Comparison of ENCODE assay signal across 8 mouse cellular contexts in the genomic region with DNA sequence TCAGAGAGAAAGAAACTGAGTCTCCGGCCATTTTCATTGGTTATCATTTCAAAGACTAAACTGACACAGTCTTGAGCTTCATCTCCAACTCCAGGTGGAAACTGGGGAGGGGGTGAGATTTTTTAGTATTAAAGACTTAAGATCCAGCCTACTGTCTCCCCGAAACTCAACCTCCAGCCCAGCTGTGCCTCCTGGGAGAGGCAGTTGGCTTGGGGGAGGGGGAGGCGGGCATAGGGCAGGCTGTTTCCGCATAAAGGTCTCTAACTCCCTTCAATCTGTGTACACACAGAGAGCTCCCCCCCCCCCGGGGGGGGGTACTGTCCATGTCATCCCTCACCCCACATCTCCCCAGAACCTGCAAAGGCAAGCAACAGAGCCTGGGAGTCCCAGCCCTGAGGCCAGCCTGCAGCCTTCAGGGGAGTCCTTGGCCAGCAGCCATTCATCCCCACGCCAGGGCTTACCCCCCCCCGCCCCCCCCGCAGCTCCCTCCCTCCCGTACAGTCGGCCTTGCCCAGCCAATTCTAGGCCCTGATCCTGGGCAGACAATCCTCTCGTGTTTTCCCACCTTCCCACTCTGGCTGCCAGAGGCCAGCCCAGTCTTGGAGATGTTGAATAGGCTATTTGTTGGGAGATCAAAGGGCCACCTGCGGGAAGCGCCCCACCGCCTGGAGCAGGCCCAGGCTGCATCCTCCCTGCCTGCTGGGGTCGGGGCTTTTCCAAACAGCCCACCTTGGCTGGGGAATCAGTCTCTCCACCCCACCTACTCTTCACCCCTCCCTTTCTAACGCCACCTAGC.
DNase-seq lines count a peak whose midpoint lies in the region; ATAC-seq and TF ChIP-seq lines count a peak whose summit lies in the region.

No protein-coding gene starts in this region.

- TF ChIP-seq POLR2A in cerebellum, adult 2 months (IDR thresholded peaks at IDR 0.05; ENCODE audit: borderline replicate concordance, insufficient read depth, low read length) = no peak

- H3K4me2 ChIP-seq in hindbrain, embryonic 13.5 days = no peak overlapping the region
- no peak overlapping the region; the same call in 1 of the 2 replicates for H3K4me2 ChIP-seq in neural tube, embryonic 12.5 days (replicated peaks)
- H3K4me2 ChIP-seq in lung, postnatal 0 days (replicated peaks; ENCODE audit: low read depth, low read length) = no peak overlapping the region

- no peak for TF ChIP-seq EP300 in lung, postnatal 0 days (IDR thresholded peaks at IDR 0.05)

- H3K27ac ChIP-seq in heart, embryonic 10.5 days = peak overlapping the region; percentile 47
- no peak overlapping the region for H3K27ac ChIP-seq in hindbrain, embryonic 13.5 days
- H3K27ac ChIP-seq in neural tube, embryonic 12.5 days = no peak overlapping the region
- H3K27ac ChIP-seq in cerebellum, adult 2 months (ENCODE audit: insufficient read depth, low read length) = no peak overlapping the region
- H3K27ac ChIP-seq in lung, postnatal 0 days (ENCODE audit: low read length) = no peak overlapping the region

- intact Hi-C loops in heart, postnatal 25 days (cut with DNase I) = no loop called here

- WGBS in heart, embryonic 10.5 days = 17% methylated on average over 16 of the region's 16 CpGs
- WGBS in hindbrain, embryonic 13.5 days = 11% methylated on average over 15 of the region's 16 CpGs
- 12% methylated on average over 15 of the region's 16 CpGs for WGBS in neural tube, embryonic 12.5 days
- WGBS in cerebellum, adult 2 months = 21% methylated on average over 16 of the region's 16 CpGs
- WGBS in lung, postnatal 0 days = 22% methylated on average over 12 of the region's 16 CpGs

- no peak overlapping the region for H3K9ac ChIP-seq in hindbrain, embryonic 13.5 days
- no peak overlapping the region for H3K9ac ChIP-seq in neural tube, embryonic 12.5 days
- no peak overlapping the region for H3K9ac ChIP-seq in lung, postnatal 0 days (replicated peaks; ENCODE audit: low read depth)

- no peaks in the 10 kb centered on the region for H3K36me3 ChIP-seq in heart, embryonic 10.5 days
- no peaks in the 10 kb centered on the region for H3K36me3 ChIP-seq in hindbrain, embryonic 13.5 days
- no peaks in the 10 kb centered on the region for H3K36me3 ChIP-seq in neural tube, embryonic 12.5 days
- no peaks in the 10 kb centered on the region for H3K36me3 ChIP-seq in lung, postnatal 0 days (ENCODE audit: insufficient read depth, low read length)

- TF ChIP-seq CTCF in cerebellum, adult 2 months (IDR thresholded peaks at IDR 0.05; ENCODE audit: borderline replicate concordance, insufficient read depth, low read depth, low read length) = no peak
- no peak for TF ChIP-seq CTCF in lung, postnatal 0 days (IDR thresholded peaks at IDR 0.05)

- peak; percentile 52; the same call in 1 of the 2 replicates for ATAC-seq in hindbrain, embryonic 13.5 days (ENCODE audit: low FRiP score)
- peak; percentile 72 for ATAC-seq in neural tube, embryonic 12.5 days (ENCODE audit: low FRiP score, low read depth)
- ATAC-seq in lung, postnatal 0 days = no peak

- peaks cover 24% of the 10 kb centered on the region for H3K4me1 ChIP-seq in heart, embryonic 10.5 days
- H3K4me1 ChIP-seq in hindbrain, embryonic 13.5 days (replicated peaks) = peaks cover 16% of the 10 kb centered on the region
- H3K4me1 ChIP-seq in neural tube, embryonic 12.5 days = peaks cover 11% of the 10 kb centered on the region
- no peaks in the 10 kb centered on the region for H3K4me1 ChIP-seq in cerebellum, adult 2 months (ENCODE audit: control insufficient read depth, insufficient read depth, low read length)
- H3K4me1 ChIP-seq in lung, postnatal 0 days (ENCODE audit: insufficient read depth, low read depth, low read length) = peaks cover 4% of the 10 kb centered on the region; the same call in 1 of the 2 replicates

- DNase-seq in heart, embryonic 10.5 days (ENCODE audit: low spot score) = no peak
- DNase-seq in heart, postnatal 25 days (ENCODE audit: low spot score) = no peak
- peak; percentile 73 to 74 for DNase-seq in adrenal gland, postnatal 36 days
- DNase-seq in frontal cortex, postnatal 25 days (ENCODE audit: low spot score in 2 of 2) = no peak
- DNase-seq in cerebellum, adult 2 months = no peak
- DNase-seq in lung, postnatal 0 days (ENCODE audit: low spot score) = no peak

- peaks cover 26% of the 10 kb centered on the region for H3K27me3 ChIP-seq in heart, embryonic 10.5 days (ENCODE audit: insufficient read depth, poor library complexity, severe bottlenecking)
- H3K27me3 ChIP-seq in hindbrain, embryonic 13.5 days = no peaks in the 10 kb centered on the region
- no peaks in the 10 kb centered on the region; the same call in 1 of the 2 replicates for H3K27me3 ChIP-seq in neural tube, embryonic 12.5 days (replicated peaks)
- no peaks in the 10 kb centered on the region; the same call in 1 of the 2 replicates for H3K27me3 ChIP-seq in cerebellum, adult 2 months (ENCODE audit: control insufficient read depth, insufficient read depth, low read length)
- no peaks in the 10 kb centered on the region for H3K27me3 ChIP-seq in lung, postnatal 0 days (replicated peaks; ENCODE audit: insufficient read depth, low read length)

- no peaks in the 10 kb centered on the region for H3K9me3 ChIP-seq in heart, embryonic 10.5 days
- no peaks in the 10 kb centered on the region for H3K9me3 ChIP-seq in hindbrain, embryonic 13.5 days
- no peaks in the 10 kb centered on the region for H3K9me3 ChIP-seq in neural tube, embryonic 12.5 days
- H3K9me3 ChIP-seq in lung, postnatal 0 days (ENCODE audit: low read length) = no peaks in the 10 kb centered on the region

- H3K4me3 ChIP-seq in heart, embryonic 10.5 days = peak overlapping the region; percentile 31; the same call in 1 of the 2 replicates
- no peak overlapping the region for H3K4me3 ChIP-seq in hindbrain, embryonic 13.5 days
- H3K4me3 ChIP-seq in neural tube, embryonic 12.5 days = no peak overlapping the region
- no peak overlapping the region for H3K4me3 ChIP-seq in cerebellum, adult 2 months (replicated peaks; ENCODE audit: insufficient read depth, low read depth, low read length)
- no peak overlapping the region for H3K4me3 ChIP-seq in lung, postnatal 0 days (ENCODE audit: low read depth, low read length)

Comparison
In these comparisons a context has a peak if more than half of its experiments do, and no peak if none do; other contexts are left out.
1. DNase-seq: peak in adrenal gland, postnatal 36 days (2 of 2); none in heart, embryonic 10.5 days (single experiment), heart, postnatal 25 days (single experiment), frontal cortex, postnatal 25 days (0 of 2), cerebellum, adult 2 months (0 of 2) and lung, postnatal 0 days (single experiment).